Mouse (Mus musculus) lung, embryonic 15.5 days (tissue): Measurements from ENCODE around the gene Birc2. TPM values are rescaled to one million over a fixed set of nuclear protein-coding genes. Genes with fewer than 3 reads are reported as not detected.

ENCODE experiments used
- ATAC-seq: fragments of 200-750 bp; cut with Nextera tagmentation; 2 replicates; pipeline ENCODE4 v1.8.0; 2017; ENCODE audit warnings: moderate number of reproducible peaks, borderline replicate concordance; ENCODE audit not compliant: low FRiP score, low TSS enrichment; ENCODE audit errors: extremely low read depth
- H3K27ac ChIP-seq: fragments of 300-500 bp; sonication (generic); 2 replicates; pipeline ENCODE4 v1.5.1; 2015; ENCODE audit warnings: moderate library complexity, mild to moderate bottlenecking, inconsistent platforms
- H3K27me3 ChIP-seq: fragments of 300-500 bp; sonication (generic); 2 replicates; pipeline ENCODE4 v1.6.1; 2015; ENCODE audit warnings: inconsistent platforms
- H3K36me3 ChIP-seq: fragments of 300-500 bp; sonication (generic); 2 replicates; pipeline ENCODE4 v1.6.1; 2015; ENCODE audit warnings: inconsistent platforms
- H3K4me1 ChIP-seq: fragments of 300-500 bp; sonication (generic); 2 replicates; pipeline ENCODE4 v1.6.1; 2015; ENCODE audit warnings: inconsistent platforms
- H3K4me2 ChIP-seq: fragments of 300-500 bp; sonication (generic); 2 replicates; pipeline ENCODE4 v1.6.1; 2015; ENCODE audit warnings: inconsistent platforms, mild to moderate bottlenecking, moderate library complexity
- H3K4me3 ChIP-seq: fragments of 300-500 bp; sonication (generic); 2 replicates; pipeline ENCODE4 v1.5.1; 2015; ENCODE audit warnings: mild to moderate bottlenecking, inconsistent platforms
- H3K9ac ChIP-seq: fragments of 300-500 bp; sonication (generic); 2 replicates; pipeline ENCODE4 v1.6.1; 2015; ENCODE audit warnings: inconsistent platforms
- H3K9me3 ChIP-seq: fragments of 300-500 bp; sonication (generic); 2 replicates; pipeline ENCODE4 v1.6.1; 2016; ENCODE audit warnings: inconsistent platforms
- WGBS: fragments of 180-500 bp; shearing (Covaris S2); methylation state at CpG from one replicate; pipeline ENCODE4 v1.1.7; 2015; 5-methylcytosine and 5-hydroxymethylcytosine counted together
- polyA plus RNA-seq: library from polyadenylated mRNA; unstranded; fragments of >200 nt; fragmentation: Nextera tagmentation; extraction: Ambion mirVana; gene quantifications from 2 replicates; pipeline ENCODE4 v1.2.1, GENCODE M21; 2015

The Birc2 gene
- polyA plus RNA-seq, 1 experiment from 2014 or later, result 33.2 TPM

- no peaks in the 10 kb centered on the region for H3K27me3 ChIP-seq
- no peak overlapping the region for H3K27ac ChIP-seq
- 87% methylated on average over 8 of the region's 8 CpGs for WGBS
- H3K4me1 ChIP-seq, result no peaks in the 10 kb centered on the region
- ATAC-seq, result no peak
- no peak overlapping the region for H3K4me2 ChIP-seq
- H3K9me3 ChIP-seq, result no peaks in the 10 kb centered on the region
- no peak overlapping the region for H3K4me3 ChIP-seq
- H3K36me3 ChIP-seq, result peaks cover 2% of the 10 kb centered on the region; the same call in 1 of the 2 replicates
- no peak overlapping the region for H3K9ac ChIP-seq
Measured at GRCm38 (mm10) chr9:7780250-7781150, 56.4 kb downstream of the Birc2 start.

GRCm38 (mm10) chr9:7779786-7780185 lies 57.1 kb downstream of the Birc2 start:
- no peaks in the 10 kb centered on the region for H3K9me3 ChIP-seq
- peaks cover 2% of the 10 kb centered on the region; the same call in 1 of the 2 replicates for H3K36me3 ChIP-seq
- no peaks in the 10 kb centered on the region for H3K27me3 ChIP-seq
- 90% methylated on average over 4 of the region's 4 CpGs for WGBS
- ATAC-seq, result no peak
- H3K4me3 ChIP-seq, result no peak overlapping the region
- no peak overlapping the region for H3K9ac ChIP-seq
- no peak overlapping the region for H3K27ac ChIP-seq
- no peaks in the 10 kb centered on the region for H3K4me1 ChIP-seq
- H3K4me2 ChIP-seq, result no peak overlapping the region

- Histone ChIP-seq H3K9ac (no peak overlapping the region), H3K27me3 (no peaks in the 10 kb centered on the region), H3K9me3 (no peaks in the 10 kb centered on the region), H3K27ac (no peak overlapping the region), H3K4me2 (no peak overlapping the region), H3K4me1 (no peaks in the 10 kb centered on the region), H3K4me3 (no peak overlapping the region), H3K36me3 (peaks cover 2% of the 10 kb centered on the region; the same call in 1 of the 2 replicates)
- 79% methylated on average over 7 of the region's 7 CpGs for WGBS
- ATAC-seq, result no peak
Measured at GRCm38 (mm10) chr9:7778771-7779170, 58.1 kb downstream of the Birc2 start.

GRCm38 (mm10) chr9:7777652-7778051 lies 59.2 kb downstream of the Birc2 start:
- H3K4me2 ChIP-seq, result no peak overlapping the region
- H3K27me3 ChIP-seq, result no peaks in the 10 kb centered on the region
- WGBS, result 66% methylated on average over 1 of the region's 1 CpGs
- H3K4me3 ChIP-seq, result no peak overlapping the region
- no peaks in the 10 kb centered on the region for H3K4me1 ChIP-seq
- H3K27ac ChIP-seq, result no peak overlapping the region
- no peaks in the 10 kb centered on the region for H3K9me3 ChIP-seq
- no peak for ATAC-seq
- peaks cover 8% of the 10 kb centered on the region; the same call in 1 of the 2 replicates for H3K36me3 ChIP-seq
- no peak overlapping the region for H3K9ac ChIP-seq

GRCm38 (mm10) chr9:7776940-7777339 lies 59.9 kb downstream of the Birc2 start:
- WGBS, result 95% methylated on average over 1 of the region's 1 CpGs

GRCm38 (mm10) chr9:7775986-7776385 lies 60.9 kb downstream of the Birc2 start:
- Histone ChIP-seq H3K27ac (no peak overlapping the region), H3K9ac (no peak overlapping the region), H3K4me1 (no peaks in the 10 kb centered on the region), H3K4me2 (no peak overlapping the region), H3K9me3 (no peaks in the 10 kb centered on the region), H3K27me3 (no peaks in the 10 kb centered on the region), H3K4me3 (no peak overlapping the region), H3K36me3 (peaks cover 9% of the 10 kb centered on the region; the same call in 1 of the 2 replicates)
- 87% methylated on average over 3 of the region's 3 CpGs for WGBS
- ATAC-seq, result no peak

More at GRCm38 (mm10) chr9:7776940-7777339, 59.9 kb downstream of the Birc2 start:
- no peak overlapping the region for H3K4me3 ChIP-seq
- H3K9me3 ChIP-seq, result no peaks in the 10 kb centered on the region
- H3K27me3 ChIP-seq, result no peaks in the 10 kb centered on the region
- no peak overlapping the region for H3K9ac ChIP-seq
- no peak overlapping the region for H3K27ac ChIP-seq
- ATAC-seq, result no peak
- H3K4me1 ChIP-seq, result no peaks in the 10 kb centered on the region
- H3K4me2 ChIP-seq, result no peak overlapping the region
- peaks cover 9% of the 10 kb centered on the region; the same call in 1 of the 2 replicates for H3K36me3 ChIP-seq

GRCm38 (mm10) chr9:7775011-7775410 lies 61.9 kb downstream of the Birc2 start:
- no peaks in the 10 kb centered on the region for H3K27me3 ChIP-seq
- no peak overlapping the region for H3K4me3 ChIP-seq
- H3K4me2 ChIP-seq, result no peak overlapping the region
- H3K9me3 ChIP-seq, result no peaks in the 10 kb centered on the region
- 90% methylated on average over 2 of the region's 2 CpGs for WGBS
- peaks cover 16% of the 10 kb centered on the region for H3K36me3 ChIP-seq
- no peak for ATAC-seq
- no peaks in the 10 kb centered on the region for H3K4me1 ChIP-seq
- H3K27ac ChIP-seq, result no peak overlapping the region
- H3K9ac ChIP-seq, result no peak overlapping the region

GRCm38 (mm10) chr9:7774538-7774937 lies 62.3 kb downstream of the Birc2 start:
- no peak overlapping the region for H3K4me2 ChIP-seq
- no peak overlapping the region for H3K4me3 ChIP-seq
- H3K27me3 ChIP-seq, result no peaks in the 10 kb centered on the region
- no peak overlapping the region for H3K27ac ChIP-seq
- no peak for ATAC-seq
- 54% methylated on average over 10 of the region's 10 CpGs for WGBS
- H3K9ac ChIP-seq, result no peak overlapping the region
- no peaks in the 10 kb centered on the region for H3K4me1 ChIP-seq
- peaks cover 21% of the 10 kb centered on the region for H3K36me3 ChIP-seq
- no peaks in the 10 kb centered on the region for H3K9me3 ChIP-seq

GRCm38 (mm10) chr9:7773686-7774085 lies 63.2 kb downstream of the Birc2 start:
- H3K36me3 ChIP-seq, result peaks cover 25% of the 10 kb centered on the region
- no peak overlapping the region for H3K4me2 ChIP-seq
- no peaks in the 10 kb centered on the region for H3K27me3 ChIP-seq
- WGBS, result 84% methylated on average over 5 of the region's 5 CpGs
- no peak for ATAC-seq
- no peak overlapping the region for H3K27ac ChIP-seq
- H3K9ac ChIP-seq, result no peak overlapping the region
- no peaks in the 10 kb centered on the region for H3K4me1 ChIP-seq
- H3K9me3 ChIP-seq, result no peaks in the 10 kb centered on the region
- no peak overlapping the region for H3K4me3 ChIP-seq

GRCm38 (mm10) chr9:7772773-7773454 lies 64.0 kb downstream of the Birc2 start:
- no peak overlapping the region for H3K9ac ChIP-seq
- no peak for ATAC-seq
- H3K27me3 ChIP-seq, result no peaks in the 10 kb centered on the region
- 77% methylated on average over 4 of the region's 4 CpGs for WGBS
- H3K4me3 ChIP-seq, result no peak overlapping the region
- no peak overlapping the region for H3K4me2 ChIP-seq
- no peak overlapping the region for H3K27ac ChIP-seq
- H3K9me3 ChIP-seq, result no peaks in the 10 kb centered on the region
- peaks cover 29% of the 10 kb centered on the region for H3K36me3 ChIP-seq
- no peaks in the 10 kb centered on the region for H3K4me1 ChIP-seq

GRCm38 (mm10) chr9:7772361-7772760 lies 64.5 kb downstream of the Birc2 start:
- Histone ChIP-seq H3K4me1 (no peaks in the 10 kb centered on the region), H3K27me3 (no peaks in the 10 kb centered on the region), H3K36me3 (peaks cover 29% of the 10 kb centered on the region), H3K9me3 (no peaks in the 10 kb centered on the region), H3K4me3 (no peak overlapping the region), H3K27ac (no peak overlapping the region), H3K4me2 (no peak overlapping the region), H3K9ac (no peak overlapping the region)
- WGBS, result 91% methylated on average over 2 of the region's 2 CpGs
- ATAC-seq, result no peak

GRCm38 (mm10) chr9:7769491-7769890 lies 67.4 kb downstream of the Birc2 start:
- Histone ChIP-seq H3K27me3 (no peaks in the 10 kb centered on the region), H3K4me2 (no peak overlapping the region), H3K4me3 (no peak overlapping the region), H3K27ac (no peak overlapping the region), H3K9ac (no peak overlapping the region), H3K36me3 (peaks cover 26% of the 10 kb centered on the region), H3K9me3 (no peaks in the 10 kb centered on the region), H3K4me1 (peaks cover 15% of the 10 kb centered on the region)
- 73% methylated on average over 5 of the region's 5 CpGs for WGBS
- ATAC-seq, result no peak
